In the genomic region with DNA sequence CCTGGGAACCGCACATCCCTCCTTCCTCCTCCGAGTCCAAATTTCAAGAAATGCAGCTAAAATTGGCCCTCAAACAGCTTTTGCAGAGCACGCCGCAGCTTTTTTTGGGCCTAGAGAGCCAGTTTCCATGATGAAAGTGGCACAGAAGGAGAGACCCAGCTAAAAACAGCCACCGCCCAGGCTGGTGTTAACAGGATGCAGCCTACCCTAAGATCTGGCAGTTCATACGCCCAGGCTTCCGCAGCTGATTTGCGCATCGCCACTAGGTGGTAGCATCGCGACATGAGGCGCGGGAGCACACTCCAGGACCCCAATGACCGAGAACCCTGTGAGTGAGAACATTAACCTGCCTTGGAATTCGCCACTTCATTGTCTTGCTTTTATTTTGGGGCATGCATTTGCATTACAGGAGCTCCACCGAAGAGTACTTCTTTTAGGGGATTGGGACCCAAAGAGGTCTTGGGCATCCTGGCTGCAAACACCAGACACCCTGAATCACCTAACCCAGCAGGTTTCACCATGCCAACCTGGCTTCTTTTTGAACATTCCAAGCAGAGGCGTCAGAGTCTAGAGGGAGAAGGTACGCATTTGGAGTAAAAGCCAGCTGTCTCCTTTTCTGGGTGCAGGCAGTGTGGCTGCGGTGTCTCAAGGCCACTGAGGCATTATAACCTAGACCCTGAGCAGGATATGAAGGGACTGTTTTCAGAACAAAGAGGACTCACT, we compare ENCODE assay signal across 8 mouse cellular contexts.
DNase-seq lines count a peak whose midpoint lies in the region; ATAC-seq lines count a peak whose summit lies in the region.

No protein-coding gene starts in this region.

- no peak overlapping the region for H3K9ac ChIP-seq in embryonic facial prominence, embryonic 11.5 days (replicated peaks; ENCODE audit: low read length)
- H3K9ac ChIP-seq in limb, embryonic 11.5 days (ENCODE audit: low read length), result no peak overlapping the region

- no peaks in the 10 kb centered on the region for H3K4me1 ChIP-seq in embryonic facial prominence, embryonic 11.5 days (ENCODE audit: control insufficient read depth, insufficient read depth, low read length)
- H3K4me1 ChIP-seq in limb, embryonic 11.5 days (ENCODE audit: control insufficient read depth, insufficient read depth, low read length), result no peaks in the 10 kb centered on the region

- H3K4me3 ChIP-seq in embryonic facial prominence, embryonic 11.5 days (ENCODE audit: low read depth, low read length), result no peak overlapping the region
- H3K4me3 ChIP-seq in limb, embryonic 11.5 days (ENCODE audit: low read depth, low read length), result no peak overlapping the region

- H3K36me3 ChIP-seq in embryonic facial prominence, embryonic 11.5 days (replicated peaks; ENCODE audit: control insufficient read depth, insufficient read depth, low read depth, low read length), result no peaks in the 10 kb centered on the region
- H3K36me3 ChIP-seq in limb, embryonic 11.5 days (ENCODE audit: control insufficient read depth, insufficient read depth, low read length), result no peaks in the 10 kb centered on the region

- peak; percentile 64 for DNase-seq in 3T3-L1 (ENCODE audit: low read depth, low spot score)
- peak; percentile 84 to 87 for DNase-seq in adrenal gland, postnatal 36 days
- DNase-seq in embryonic facial prominence, embryonic 11.5 days (ENCODE audit: low spot score), result peak; percentile 91
- peak; percentile 81 for DNase-seq in heart, adult 8-10 months (ENCODE audit: low spot score)
- DNase-seq in kidney, adult 8-10 months, result peak; percentile 18 to 65
- peak; percentile 88 for DNase-seq in limb, embryonic 11.5 days (ENCODE audit: low spot score)
- DNase-seq in neural tube, embryonic 10.5 days (ENCODE audit: extremely low spot score, low spot score), result peak; percentile 82
- DNase-seq in testis, postnatal 10 days (ENCODE audit: low spot score), result peak; percentile 86

- H3K27me3 ChIP-seq in embryonic facial prominence, embryonic 11.5 days (ENCODE audit: control insufficient read depth, insufficient read depth, low read length), result no peaks in the 10 kb centered on the region
- H3K27me3 ChIP-seq in limb, embryonic 11.5 days (ENCODE audit: control insufficient read depth, insufficient read depth, low read length), result no peaks in the 10 kb centered on the region

- H3K4me2 ChIP-seq in embryonic facial prominence, embryonic 11.5 days (ENCODE audit: low read depth, low read length), result no peak overlapping the region
- H3K4me2 ChIP-seq in limb, embryonic 11.5 days (ENCODE audit: low read depth, severe bottlenecking), result no peak overlapping the region

- no peaks in the 10 kb centered on the region for H3K9me3 ChIP-seq in embryonic facial prominence, embryonic 11.5 days (replicated peaks; ENCODE audit: control insufficient read depth, low read length)
- H3K9me3 ChIP-seq in limb, embryonic 11.5 days (ENCODE audit: control insufficient read depth, low read length), result no peaks in the 10 kb centered on the region

- no peak overlapping the region for H3K27ac ChIP-seq in embryonic facial prominence, embryonic 11.5 days (replicated peaks; ENCODE audit: low read depth, low read length)
- H3K27ac ChIP-seq in limb, embryonic 11.5 days (replicated peaks; ENCODE audit: low read depth, low read length), result no peak overlapping the region

- 20% methylated on average over 19 of the region's 19 CpGs for WGBS in embryonic facial prominence, embryonic 11.5 days
- WGBS in limb, embryonic 11.5 days, result 20% methylated on average over 19 of the region's 19 CpGs

- peak; percentile 85; the same call in 1 of the 2 replicates for ATAC-seq in embryonic facial prominence, embryonic 11.5 days (replicated peaks; ENCODE audit: insufficient number of reproducible peaks, low FRiP score, low TSS enrichment, low read depth)
- ATAC-seq in limb, embryonic 11.5 days (ENCODE audit: insufficient number of reproducible peaks, low FRiP score, low TSS enrichment, low read depth), result no peak
